Mouse (Mus musculus) cerebellum, adult 2 months (tissue): ENCODE results near the gene Rasa3.

Experiments
- CTCF ChIP-seq: fragments of 200-500 bp; IDR thresholded peaks from 2 replicates; pipeline ENCODE4 v1.5.1; 2011; ENCODE audit warnings: low read depth, mild to moderate bottlenecking, control low read depth, low read length, moderate library complexity, borderline replicate concordance; ENCODE audit not compliant: insufficient read depth
- POLR2A ChIP-seq: fragments of 200-500 bp; IDR thresholded peaks from 2 replicates; pipeline ENCODE4 v1.6.1; 2011; ENCODE audit warnings: low read length, control low read depth, borderline replicate concordance; ENCODE audit not compliant: insufficient read depth

- TF ChIP-seq CTCF, result no peak
- no peak for TF ChIP-seq POLR2A
These were observed 26.4 kb upstream of the Rasa3 start for GRCm38 (mm10) chr8:13703756-13704155.
